Mouse (Mus musculus) spleen, embryonic (tissue): ENCODE measurements at regions not wholly inside any gene's neighbourhood (a gene's known extent, or its start where the extent isn't known, plus 50 kb on each side); places are given as distances from the start of the nearest gene placed in this dataset.
"Not testable (repeated sequence)": the region's sequence is repeated elsewhere in the genome, so short reads cannot be mapped to it uniquely, and the experiment has no call there.

Experiments used
- CTCF ChIA-PET: fragments of 350-600 bp; sonication (Branson Sonifier 250); formaldehyde crosslinking; loops from one replicate; lab custom pipeline; 2022; lab: Charles Lee

DNA sequence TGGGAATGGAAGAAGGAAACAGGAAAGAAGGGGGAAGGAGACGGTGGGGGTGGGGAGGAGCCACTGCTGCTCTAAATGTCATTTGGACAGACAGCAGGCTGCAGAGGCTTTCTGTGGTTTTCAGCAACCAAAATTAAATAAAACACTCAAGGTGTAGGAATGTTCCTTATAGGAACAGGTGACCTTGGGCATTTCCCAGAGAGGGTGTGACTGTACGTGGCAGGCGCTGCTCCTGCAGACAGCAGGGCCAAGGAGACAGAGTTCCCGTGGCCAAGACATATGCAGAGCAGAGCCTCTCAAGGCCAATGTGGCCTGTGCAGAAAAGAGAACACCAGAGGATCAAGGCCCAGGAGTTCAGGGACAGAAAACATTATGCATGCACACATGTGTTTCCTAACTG lies 175.9 kb upstream of the Afdn start:
- CTCF ChIA-PET = no interaction called here

DNA sequence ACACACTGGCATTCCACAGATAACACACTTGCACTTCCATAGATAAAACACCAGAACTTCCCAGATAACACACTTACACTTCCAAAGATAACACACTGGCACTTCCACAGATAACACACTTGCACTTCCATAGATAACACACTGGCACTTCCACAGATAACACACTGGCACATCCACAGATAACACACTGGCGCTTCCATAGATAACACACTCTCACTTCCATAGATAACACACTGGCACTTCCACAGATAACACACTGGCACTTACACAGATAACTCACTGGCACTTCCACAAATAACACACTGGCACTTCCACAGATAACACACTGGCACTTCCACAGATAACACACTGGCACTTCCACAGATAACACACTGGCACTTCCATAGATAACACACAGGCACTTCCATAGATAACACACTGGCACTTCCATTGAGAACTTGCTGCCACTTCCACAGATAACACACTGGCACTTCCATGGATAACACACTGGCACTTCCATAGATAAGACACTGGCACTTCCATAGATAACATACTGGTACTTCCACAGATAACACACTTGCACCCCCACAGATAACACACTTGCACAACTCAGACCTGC lies 170.0 kb upstream of the Afdn start:
- CTCF ChIA-PET = not testable (repeated sequence)
